Mouse (Mus musculus) hindbrain, embryonic 14.5 days (tissue): ENCODE measurements at regions not wholly inside any gene's neighbourhood (a gene's known extent, or its start where the extent isn't known, plus 50 kb on each side); places are given as distances from the start of the nearest gene placed in this dataset.

Experiments
- ATAC-seq: fragments of 200-750 bp; cut with Nextera tagmentation; 2 replicates; pipeline ENCODE4 v1.8.0; 2017; ENCODE audit warnings: moderate number of reproducible peaks, mild to moderate bottlenecking, moderate TSS enrichment, moderate library complexity; ENCODE audit not compliant: low FRiP score
- DNase-seq: peaks from one replicate; pipeline ENCODE4 v3.0.0-alpha.2; 2015; ENCODE audit warnings: low spot score
- H3K27ac ChIP-seq: fragments of 300-500 bp; sonication (generic); 2 replicates; pipeline ENCODE4 v1.5.1; 2014; ENCODE audit warnings: mild to moderate bottlenecking, moderate library complexity
- H3K27me3 ChIP-seq: fragments of 300-500 bp; sonication (generic); 2 replicates; pipeline ENCODE4 v1.6.1; 2014; ENCODE audit warnings: mild to moderate bottlenecking, low read length, mixed read lengths; ENCODE audit not compliant: control insufficient read depth, insufficient read depth
- H3K36me3 ChIP-seq: fragments of 300-500 bp; sonication (generic); replicated peaks from 2 replicates; pipeline ENCODE4 v1.6.1; 2014; ENCODE audit not compliant: control insufficient read depth, insufficient read depth
- H3K4me1 ChIP-seq: fragments of 300-500 bp; sonication (generic); replicated peaks from 2 replicates; pipeline ENCODE4 v1.6.1; 2014; ENCODE audit warnings: antibody characterized with exemption, low read length, mixed read lengths; ENCODE audit not compliant: control insufficient read depth, insufficient read depth
- H3K4me2 ChIP-seq: fragments of 300-500 bp; sonication (generic); replicated peaks from 2 replicates; pipeline ENCODE4 v1.6.1; 2014; ENCODE audit warnings: mild to moderate bottlenecking, moderate library complexity
- H3K4me3 ChIP-seq: fragments of 300-500 bp; sonication (generic); replicated peaks from 2 replicates; pipeline ENCODE4 v1.5.1; 2014; ENCODE audit warnings: mild to moderate bottlenecking, low read length
- H3K9ac ChIP-seq: fragments of 300-500 bp; sonication (generic); 2 replicates; pipeline ENCODE4 v1.6.1; 2014
- H3K9me3 ChIP-seq: fragments of 300-500 bp; sonication (generic); 2 replicates; pipeline ENCODE4 v1.6.1; 2016; ENCODE audit warnings: low read length; ENCODE audit not compliant: control insufficient read depth
- WGBS: fragments of 180-500 bp; shearing (Covaris S2); extraction: QIAGEN DNeasy Blood & Tissue Kit; methylation state at CpG from one replicate; pipeline ENCODE4 v1.1.7; 2014; 5-methylcytosine and 5-hydroxymethylcytosine counted together

- Histone ChIP-seq H3K4me3 (no peak overlapping the region), H3K36me3 (no peaks in the 10 kb centered on the region), H3K27me3 (no peaks in the 10 kb centered on the region), H3K4me2 (no peak overlapping the region), H3K9ac (no peak overlapping the region), H3K27ac (no peak overlapping the region), H3K9me3 (no peaks in the 10 kb centered on the region), H3K4me1 (no peaks in the 10 kb centered on the region)
- DNase-seq (no peak), ATAC-seq (no peak)
- 5% methylated on average over 5 of the region's 5 CpGs for WGBS
Observed at GRCm38 (mm10) chr9:113601451-113601850, 106.6 kb downstream of the Pdcd6ip start.

GRCm38 (mm10) chr9:113587260-113587659 lies 120.8 kb downstream of the Pdcd6ip start:
- no peaks in the 10 kb centered on the region for H3K9me3 ChIP-seq
- no peaks in the 10 kb centered on the region for H3K27me3 ChIP-seq
- no peak overlapping the region for H3K4me3 ChIP-seq
- H3K27ac ChIP-seq: no peak overlapping the region
- DNase-seq (no peak), ATAC-seq (no peak)
- no peak overlapping the region for H3K9ac ChIP-seq
- H3K4me1 ChIP-seq: no peaks in the 10 kb centered on the region
- WGBS: 61% methylated on average over 6 of the region's 6 CpGs
- H3K36me3 ChIP-seq: no peaks in the 10 kb centered on the region
- H3K4me2 ChIP-seq: no peak overlapping the region

GRCm38 (mm10) chr9:113586477-113586876 lies 121.6 kb downstream of the Pdcd6ip start:
- H3K27ac ChIP-seq: no peak overlapping the region
- H3K4me3 ChIP-seq: no peak overlapping the region
- H3K4me1 ChIP-seq: no peaks in the 10 kb centered on the region
- no peak overlapping the region for H3K9ac ChIP-seq
- no peaks in the 10 kb centered on the region for H3K27me3 ChIP-seq
- no peak overlapping the region for H3K4me2 ChIP-seq
- DNase-seq (no peak), ATAC-seq (no peak)
- H3K9me3 ChIP-seq: no peaks in the 10 kb centered on the region
- H3K36me3 ChIP-seq: no peaks in the 10 kb centered on the region
- WGBS: 95% methylated on average over 4 of the region's 4 CpGs

GRCm38 (mm10) chr9:113578221-113578620 lies 129.8 kb downstream of the Pdcd6ip start:
- H3K4me1 ChIP-seq: no peaks in the 10 kb centered on the region
- H3K9ac ChIP-seq: no peak overlapping the region
- no peaks in the 10 kb centered on the region for H3K36me3 ChIP-seq
- no peak for ATAC-seq
- H3K4me2 ChIP-seq: no peak overlapping the region
- H3K27ac ChIP-seq: peak overlapping the region; percentile 16; the same call in 1 of the 2 replicates
- WGBS: 58% methylated on average over 9 of the region's 9 CpGs
- no peak overlapping the region for H3K4me3 ChIP-seq
- H3K9me3 ChIP-seq: no peaks in the 10 kb centered on the region
- no peaks in the 10 kb centered on the region for H3K27me3 ChIP-seq
- no peak for DNase-seq

GRCm38 (mm10) chr9:113568849-113569248 lies 139.2 kb downstream of the Pdcd6ip start:
- Histone ChIP-seq H3K4me1 (no peaks in the 10 kb centered on the region), H3K9ac (no peak overlapping the region), H3K27me3 (no peaks in the 10 kb centered on the region), H3K9me3 (no peaks in the 10 kb centered on the region), H3K36me3 (no peaks in the 10 kb centered on the region), H3K27ac (no peak overlapping the region), H3K4me2 (no peak overlapping the region), H3K4me3 (no peak overlapping the region)
- WGBS: 89% methylated on average over 1 of the region's 1 CpGs
- ATAC-seq: no peak
- no peak for DNase-seq

- no peak for ATAC-seq
- Histone ChIP-seq H3K4me3 (no peak overlapping the region), H3K27me3 (no peaks in the 10 kb centered on the region), H3K36me3 (no peaks in the 10 kb centered on the region), H3K9me3 (no peaks in the 10 kb centered on the region), H3K4me1 (no peaks in the 10 kb centered on the region), H3K27ac (no peak overlapping the region), H3K9ac (no peak overlapping the region), H3K4me2 (no peak overlapping the region)
- no peak for DNase-seq
- 70% methylated on average over 1 of the region's 1 CpGs for WGBS
Observed at GRCm38 (mm10) chr9:113567705-113568104, 140.4 kb downstream of the Pdcd6ip start.

GRCm38 (mm10) chr9:113566620-113567019 lies 141.4 kb downstream of the Pdcd6ip start:
- WGBS: 86% methylated on average over 3 of the region's 3 CpGs
- Histone ChIP-seq H3K4me2 (no peak overlapping the region), H3K4me3 (no peak overlapping the region), H3K27ac (no peak overlapping the region), H3K9ac (no peak overlapping the region), H3K36me3 (no peaks in the 10 kb centered on the region), H3K4me1 (no peaks in the 10 kb centered on the region), H3K9me3 (no peaks in the 10 kb centered on the region), H3K27me3 (no peaks in the 10 kb centered on the region)
- DNase-seq: no peak
- ATAC-seq: no peak

- H3K4me1 ChIP-seq: no peaks in the 10 kb centered on the region
- ATAC-seq: no peak
- H3K4me3 ChIP-seq: no peak overlapping the region
- no peaks in the 10 kb centered on the region for H3K36me3 ChIP-seq
- no peaks in the 10 kb centered on the region for H3K9me3 ChIP-seq
- 90% methylated on average over 12 of the region's 12 CpGs for WGBS
- no peak overlapping the region for H3K4me2 ChIP-seq
- no peaks in the 10 kb centered on the region for H3K27me3 ChIP-seq
- no peak overlapping the region for H3K27ac ChIP-seq
- H3K9ac ChIP-seq: no peak overlapping the region
- no peak for DNase-seq
Observed at GRCm38 (mm10) chr9:113553911-113554310, 154.1 kb downstream of the Pdcd6ip start.

GRCm38 (mm10) chr9:113547458-113547857 lies 160.6 kb downstream of the Pdcd6ip start:
- ATAC-seq (no peak), DNase-seq (no peak)
- Histone ChIP-seq H3K4me2 (no peak overlapping the region), H3K4me1 (no peaks in the 10 kb centered on the region), H3K9ac (no peak overlapping the region), H3K36me3 (no peaks in the 10 kb centered on the region), H3K4me3 (no peak overlapping the region), H3K9me3 (no peaks in the 10 kb centered on the region), H3K27me3 (no peaks in the 10 kb centered on the region), H3K27ac (no peak overlapping the region)
- 88% methylated on average over 3 of the region's 3 CpGs for WGBS

GRCm38 (mm10) chr9:113528586-113528985 lies 179.5 kb downstream of the Pdcd6ip start:
- no peak overlapping the region for H3K27ac ChIP-seq
- no peaks in the 10 kb centered on the region for H3K36me3 ChIP-seq
- H3K27me3 ChIP-seq: no peaks in the 10 kb centered on the region
- DNase-seq: no peak
- no peaks in the 10 kb centered on the region for H3K4me1 ChIP-seq
- H3K9me3 ChIP-seq: no peaks in the 10 kb centered on the region
- no peak overlapping the region for H3K4me2 ChIP-seq
- H3K4me3 ChIP-seq: no peak overlapping the region
- 73% methylated on average over 2 of the region's 2 CpGs for WGBS
- no peak for ATAC-seq
- H3K9ac ChIP-seq: no peak overlapping the region
